Mouse (Mus musculus) T-helper 17 cell (primary cell): Measurements from ENCODE around the gene Olfr670.
"Not testable (repeated sequence)": the region's sequence is repeated elsewhere in the genome, so short reads cannot be mapped to it uniquely, and the experiment has no call there.

ENCODE experiments used
- in situ Hi-C, 2 experiments: fragments of 300-600 bp; cut with MboI, MseI; formaldehyde crosslinking; loops; 1 replicate in 1 of 2; 2 replicates in 1 of 2; pipeline ENCODE4 v1.15.1; 2025; ENCODE audit warnings: high pct_unique_total_duplicates in 2 of 2

The Olfr670 gene

DNA sequence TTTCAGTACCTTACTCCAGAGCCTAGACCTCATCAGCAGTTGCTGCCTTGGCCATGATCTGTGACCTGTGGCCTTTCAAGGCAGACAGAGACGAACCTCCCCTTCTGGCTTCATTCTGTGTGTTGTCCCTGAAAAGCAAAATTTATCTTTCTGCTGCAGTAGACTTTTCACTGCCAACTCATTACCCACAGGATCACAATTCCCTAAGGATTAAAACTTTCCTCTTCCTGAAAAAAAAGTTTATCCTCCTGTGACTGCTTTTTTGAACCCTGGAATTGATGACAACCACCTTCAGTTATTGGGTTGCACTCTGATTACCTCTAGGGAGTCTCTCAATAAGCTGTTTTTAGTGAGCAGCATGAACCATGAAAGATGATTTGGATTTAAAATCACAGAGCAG lies at the start of gene Olfr670:
TSS of gene Olfr670 (minus strand) at position 101 of the 400 bp plus-strand sequence.
- in situ Hi-C loops: no loop called here

DNA sequence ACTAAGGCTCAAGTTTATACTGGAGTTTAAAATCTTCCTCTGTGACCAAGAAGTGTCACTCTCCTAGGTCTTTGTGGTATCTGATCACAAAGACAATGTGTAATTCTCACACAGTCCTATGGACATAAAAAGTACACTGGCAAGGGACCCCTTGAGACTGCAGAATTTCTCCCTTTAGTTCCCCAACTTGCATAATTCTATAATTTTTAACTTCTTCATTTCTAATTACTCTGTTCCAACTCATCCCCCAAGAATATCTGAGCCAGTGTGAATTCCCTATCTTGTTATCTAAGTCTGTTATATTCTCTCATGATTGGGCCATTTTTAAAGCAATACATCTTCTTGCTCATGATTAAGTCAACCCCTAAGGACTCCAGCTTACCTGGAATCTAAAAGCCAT lies 39.5 kb upstream of the Olfr670 start, which contains the start of gene Olfr672:
TSS of gene Olfr672 (minus strand) at position 101 of the 400 bp plus-strand sequence.
- in situ Hi-C loops: no loop called here

DNA sequence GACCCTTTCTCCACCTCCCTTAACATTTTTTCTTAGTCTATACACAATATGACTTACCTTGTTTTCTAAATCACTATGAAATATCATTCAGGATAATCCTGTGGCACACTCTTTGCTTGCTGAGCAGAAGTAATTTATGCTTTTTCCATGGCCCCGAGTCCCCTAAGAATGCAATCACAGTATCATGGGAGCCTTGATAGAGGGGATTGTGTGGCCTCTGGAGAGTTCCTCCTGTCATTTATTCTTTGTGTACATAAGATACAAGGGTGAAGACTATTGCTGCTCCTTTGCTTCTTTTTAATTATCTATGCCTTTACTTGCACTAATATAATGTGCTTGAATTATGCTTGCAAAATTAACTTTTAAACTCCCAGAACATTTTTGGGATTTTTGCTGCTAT lies 16.6 kb upstream of the Olfr670 start, which contains the start of gene Olfr671:
TSS of gene Olfr671 (minus strand) at position 101 of the 400 bp plus-strand sequence.
- in situ Hi-C loops: no loop called here

DNA sequence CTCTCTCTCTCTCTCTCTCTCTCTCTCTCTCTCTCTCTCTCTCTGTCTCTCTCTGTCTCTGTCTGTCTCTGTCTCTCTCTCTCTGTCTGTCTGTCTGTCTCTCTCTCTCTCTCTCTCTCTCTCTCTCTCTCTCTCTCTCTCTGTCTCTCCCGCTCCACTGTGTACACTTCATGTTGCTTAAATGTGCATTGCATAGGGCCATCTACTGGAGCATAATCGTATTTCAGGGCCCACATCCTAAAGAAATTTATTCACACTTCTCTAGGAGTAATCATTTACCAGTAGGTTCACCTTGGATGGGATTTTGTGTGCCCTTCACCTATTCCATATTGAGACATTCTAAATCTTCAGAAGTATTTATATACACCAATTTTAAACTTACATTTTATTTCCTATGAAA lies 10.1 kb upstream of the Olfr670 start:
- in situ Hi-C loops: not testable (repeated sequence)

DNA sequence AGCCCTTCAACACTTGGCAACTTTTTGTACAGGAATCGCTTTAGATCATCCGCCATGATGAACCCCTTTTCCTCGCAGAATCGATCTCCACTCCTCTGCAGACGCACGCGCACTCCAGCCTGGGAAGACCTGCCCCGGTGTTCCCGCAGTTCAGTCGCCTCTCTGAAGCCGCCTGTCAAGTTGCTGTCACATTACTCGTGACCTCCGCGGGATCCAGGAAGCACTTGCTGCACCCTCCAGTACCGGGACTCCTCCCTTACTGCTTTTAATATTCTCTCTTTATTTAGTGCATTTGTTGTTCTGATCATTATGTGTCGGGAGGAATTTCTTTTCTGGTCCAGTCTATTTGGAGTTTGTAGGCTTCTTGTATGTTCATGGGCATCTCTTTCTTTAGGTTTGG lies 12.2 kb downstream of the Olfr670 start:
- in situ Hi-C loops: not testable (repeated sequence)

DNA sequence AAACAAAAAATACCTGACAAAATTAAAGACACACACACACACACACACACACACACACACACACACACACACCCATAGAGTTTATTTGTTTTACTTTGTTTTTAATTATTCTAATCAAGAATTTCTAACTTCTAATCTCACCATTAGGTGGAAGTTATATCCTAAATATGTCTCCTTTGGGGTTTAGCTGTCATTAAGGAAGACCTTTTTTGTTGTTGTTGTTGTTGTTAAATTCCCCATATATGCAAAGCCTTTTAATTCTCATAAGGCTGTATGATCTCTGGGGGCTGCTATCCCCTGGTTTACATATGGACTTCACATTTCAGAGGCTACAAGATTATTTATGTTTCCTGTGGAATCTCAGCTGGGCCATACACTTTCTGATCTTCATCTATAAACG lies 28.5 kb downstream of the Olfr670 start, which contains the start of gene Olfr669:
TSS of gene Olfr669 (plus strand) at position 301 of the 400 bp plus-strand sequence.
- in situ Hi-C loops: no loop called here

DNA sequence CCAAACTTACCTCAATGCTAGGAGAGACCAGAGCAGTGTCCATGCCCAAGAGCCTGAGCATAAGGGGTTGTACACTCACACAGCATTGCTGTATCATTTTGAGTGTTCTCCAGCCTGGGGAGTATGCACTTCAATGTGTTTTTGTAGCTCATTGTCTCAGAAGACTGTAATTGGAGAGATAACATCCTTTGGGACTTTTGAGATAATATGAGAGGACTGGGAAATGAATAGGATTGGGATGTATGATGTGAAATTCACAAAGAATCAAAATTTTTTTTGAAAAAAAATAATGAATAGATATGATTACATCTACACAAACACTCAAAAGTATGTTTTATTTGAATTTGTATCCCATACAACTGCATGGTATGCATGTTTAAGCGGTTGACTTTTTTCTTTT lies 34.5 kb downstream of the Olfr670 start, which contains the start of gene Olfr668:
TSS of gene Olfr668 (minus strand) at position 101 of the 400 bp plus-strand sequence.
- in situ Hi-C loops: no loop called here

DNA sequence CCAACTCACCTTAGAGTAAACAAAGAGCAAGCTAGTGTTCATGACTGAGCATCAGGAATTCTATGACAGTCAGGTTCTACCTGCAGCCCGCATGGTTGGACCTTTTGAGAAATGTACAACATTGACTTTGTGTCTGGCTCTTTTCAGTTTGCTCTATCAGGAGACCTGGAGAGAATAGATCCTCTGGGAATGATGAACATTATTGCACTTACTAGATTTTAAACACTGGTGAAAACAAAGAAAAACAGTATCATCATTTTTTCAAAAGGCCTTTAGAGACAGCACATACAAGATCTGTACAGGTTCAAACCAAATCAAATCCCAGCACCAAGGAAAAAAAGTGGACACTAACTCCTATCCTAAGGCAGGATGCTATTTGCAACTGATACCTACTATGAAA lies 41.0 kb downstream of the Olfr670 start, which contains the start of gene Olfr667:
TSS of gene Olfr667 (minus strand) at position 101 of the 400 bp plus-strand sequence.
- in situ Hi-C loops: no loop called here
